Mouse (Mus musculus) liver, adult 2 months (tissue): ENCODE measurements around the gene Hdac4. TPM values are rescaled to one million over a fixed set of nuclear protein-coding genes. Genes with fewer than 3 reads are reported as not detected.

ENCODE experiments used
- DNase-seq: peaks from one replicate; pipeline ENCODE4 v3.0.0-alpha.2; 2011; ENCODE audit warnings: low read depth, low spot score; ENCODE audit errors: extremely low read depth
- H3K27ac ChIP-seq: fragments of 200-500 bp; replicated peaks from 2 replicates; pipeline ENCODE4 v1.5.1; 2012; ENCODE audit warnings: low read depth, mild to moderate bottlenecking, control low read depth, inconsistent platforms, low read length; ENCODE audit not compliant: insufficient read depth
- H3K27me3 ChIP-seq: fragments of 200-500 bp; 2 replicates; pipeline ENCODE4 v1.6.1; 2012; ENCODE audit warnings: mild to moderate bottlenecking, moderate library complexity, low read length, inconsistent platforms; ENCODE audit not compliant: control insufficient read depth, insufficient read depth
- H3K36me3 ChIP-seq: fragments of 200-500 bp; 2 replicates; pipeline ENCODE4 v1.6.1; 2012; ENCODE audit warnings: low read length, inconsistent platforms; ENCODE audit not compliant: control insufficient read depth, insufficient read depth
- H3K4me1 ChIP-seq: fragments of 200-500 bp; 2 replicates; pipeline ENCODE4 v1.6.1; 2011; ENCODE audit warnings: low read length; ENCODE audit not compliant: control insufficient read depth, insufficient read depth
- H3K4me3 ChIP-seq: fragments of 200-500 bp; 2 replicates; pipeline ENCODE4 v1.5.1; 2011; ENCODE audit warnings: low read depth, mild to moderate bottlenecking, control low read depth, low read length, moderate library complexity; ENCODE audit not compliant: insufficient read depth
- H3K79me2 ChIP-seq: fragments of 200-500 bp; 2 replicates; pipeline ENCODE4 v1.6.1; 2012; ENCODE audit warnings: inconsistent platforms, mild to moderate bottlenecking, low read length, moderate library complexity; ENCODE audit not compliant: control insufficient read depth, insufficient read depth
- H3K9ac ChIP-seq: fragments of 200-500 bp; 2 replicates; pipeline ENCODE4 v1.6.1; 2012; ENCODE audit warnings: low read depth, mild to moderate bottlenecking, control low read depth, inconsistent platforms, low read length
- CTCF ChIP-seq: fragments of 200-500 bp; IDR thresholded peaks from 2 replicates; pipeline ENCODE4 v1.5.1; 2011; ENCODE audit warnings: low read depth, low read length, control low read depth
- POLR2A ChIP-seq: fragments of 200-500 bp; IDR thresholded peaks from 2 replicates; pipeline ENCODE4 v1.6.1; 2011; ENCODE audit warnings: low read length, control low read depth; ENCODE audit not compliant: insufficient read depth; ENCODE audit errors: extremely low read depth
- WGBS: fragments of 180-500 bp; shearing (Covaris S2); methylation state at CpG from one replicate; pipeline ENCODE4 v1.1.7; 2018; 5-methylcytosine and 5-hydroxymethylcytosine counted together
- polyA plus RNA-seq: library from polyadenylated mRNA; depleted of rRNA; stranded (reverse); fragments of >200 nt; gene quantifications from 2 replicates; pipeline ENCODE4 v1.2.3, GENCODE M21; 2012
- total RNA-seq: library from RNA; depleted of rRNA; stranded (reverse); fragments of >200 nt; gene quantifications from 2 replicates; pipeline ENCODE4 v1.2.3, GENCODE M21; 2014

The Hdac4 gene
- total and polyA plus RNA-seq, 2 experiments, result 5.3 to 5.7 TPM

DNA sequence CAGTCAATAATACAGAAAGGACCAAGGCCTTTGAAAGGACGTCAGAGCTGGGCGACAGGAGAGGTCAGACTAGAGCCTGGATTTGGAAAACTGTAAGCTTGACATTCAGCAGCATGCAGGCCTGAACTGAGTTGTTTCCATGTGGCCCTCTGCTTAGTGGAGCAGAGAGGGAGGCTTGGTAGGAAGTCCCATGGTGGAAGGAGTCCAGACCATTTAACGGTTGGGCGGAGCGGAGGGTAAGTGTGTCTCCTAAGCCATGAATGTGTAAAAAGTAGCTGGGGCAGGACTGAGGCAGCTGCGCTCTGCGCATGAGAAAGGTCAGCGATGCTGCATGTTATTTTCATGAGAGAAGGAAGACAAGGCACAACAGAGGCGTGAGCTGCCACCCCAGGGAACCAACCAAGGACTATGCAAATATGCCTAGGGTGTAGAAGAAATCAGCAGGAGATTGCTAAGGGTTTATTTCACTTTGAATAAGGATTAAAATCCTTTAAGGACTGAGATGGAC lies 201.8 kb downstream of the Hdac4 start:
- DNase-seq, result no peak
- no peaks in the 10 kb centered on the region for H3K79me2 ChIP-seq
- TF ChIP-seq POLR2A (no peak), CTCF (no peak)
- no peak overlapping the region for H3K4me3 ChIP-seq
- 95% methylated on average over 9 of the region's 9 CpGs for WGBS
- peaks cover 6% of the 10 kb centered on the region; the same call in 1 of the 2 replicates for H3K36me3 ChIP-seq
- H3K9ac ChIP-seq, result no peak overlapping the region
- no peaks in the 10 kb centered on the region for H3K27me3 ChIP-seq
- peaks cover 5% of the 10 kb centered on the region for H3K4me1 ChIP-seq
- no peak overlapping the region for H3K27ac ChIP-seq

DNA sequence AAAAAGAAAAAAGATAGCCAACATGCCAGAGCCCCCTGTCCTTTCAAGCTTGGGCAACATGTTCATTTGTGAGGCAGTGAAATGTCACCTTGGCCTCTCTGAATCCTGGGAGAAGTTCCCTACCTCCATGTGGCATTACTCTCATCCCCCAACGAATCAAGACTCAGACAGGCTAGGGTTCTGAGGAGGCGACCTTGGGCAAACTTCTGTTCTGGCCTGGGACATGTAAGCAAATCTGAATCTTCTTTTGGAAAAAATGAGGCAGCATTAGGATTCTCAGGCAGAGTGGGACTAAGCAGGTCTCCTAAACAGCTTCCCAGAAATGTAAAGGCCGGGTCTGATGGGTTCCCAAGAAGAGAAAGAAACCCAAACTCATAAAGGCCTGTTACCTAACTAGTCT lies 202.8 kb downstream of the Hdac4 start:
- Histone ChIP-seq H3K4me1 (peaks cover 14% of the 10 kb centered on the region), H3K36me3 (peaks cover 6% of the 10 kb centered on the region; the same call in 1 of the 2 replicates), H3K27me3 (no peaks in the 10 kb centered on the region), H3K4me3 (no peak overlapping the region), H3K79me2 (no peaks in the 10 kb centered on the region), H3K9ac (no peak overlapping the region), H3K27ac (no peak overlapping the region)
- DNase-seq, result no peak
- WGBS, result 91% methylated on average over 3 of the region's 3 CpGs
- TF ChIP-seq CTCF (no peak), POLR2A (no peak)

DNA sequence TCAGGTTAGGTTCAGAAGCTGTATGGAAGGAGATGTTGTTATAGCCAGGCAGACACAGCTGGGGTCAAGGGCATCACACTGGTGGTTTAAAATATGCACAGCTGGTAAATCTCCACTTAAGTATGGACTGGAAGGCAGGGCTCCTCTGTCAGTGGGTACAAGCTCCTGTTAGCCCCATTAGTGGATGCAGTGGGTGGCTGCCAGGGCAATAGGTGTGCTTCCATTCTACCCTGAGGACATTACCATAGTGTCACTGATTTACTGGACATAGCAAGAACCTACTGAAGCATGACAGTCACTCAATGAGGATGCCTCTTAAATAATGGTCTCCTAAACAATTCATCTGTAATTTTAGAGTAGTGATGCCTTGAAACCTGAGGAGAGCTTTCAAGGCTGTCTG lies 203.9 kb downstream of the Hdac4 start:
- TF ChIP-seq POLR2A, result no peak
- TF ChIP-seq CTCF, result no peak
- DNase-seq, result no peak
- H3K36me3 ChIP-seq, result peaks cover 7% of the 10 kb centered on the region; the same call in 1 of the 2 replicates

DNA sequence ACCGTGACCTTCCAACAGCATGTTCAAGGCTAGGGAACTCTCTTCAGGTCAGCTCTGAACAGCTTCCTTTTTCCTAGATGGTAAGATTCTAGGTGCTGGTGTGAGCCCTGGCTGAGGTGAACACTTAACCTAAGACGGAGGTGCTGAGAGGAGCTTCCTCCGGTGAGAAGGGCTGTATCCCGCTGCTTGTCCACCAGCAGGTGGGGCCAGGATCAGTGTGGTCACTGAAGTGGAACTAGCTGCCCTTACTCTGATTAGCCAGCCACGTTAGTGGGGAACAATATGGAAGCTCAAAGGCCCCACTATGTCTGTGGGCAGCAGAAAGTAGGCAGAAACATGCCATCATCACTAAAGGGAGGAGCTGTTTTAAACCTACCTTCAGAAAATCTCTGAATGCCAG lies 204.6 kb downstream of the Hdac4 start:
- Histone ChIP-seq H3K4me1 (peaks cover 14% of the 10 kb centered on the region), H3K27me3 (no peaks in the 10 kb centered on the region), H3K9ac (no peak overlapping the region), H3K27ac (no peak overlapping the region), H3K79me2 (no peaks in the 10 kb centered on the region), H3K4me3 (no peak overlapping the region), H3K36me3 (peaks cover 13% of the 10 kb centered on the region; the same call in 1 of the 2 replicates)
- no peak for TF ChIP-seq POLR2A
- 0 out of 2 replicates have a peak, but pooled peaks have one; percentile 10 for TF ChIP-seq CTCF
- DNase-seq, result no peak
- WGBS, result 95% methylated on average over 5 of the region's 5 CpGs

More for the DNA sequence above, 203.9 kb downstream of the Hdac4 start:
- no peak overlapping the region for H3K4me3 ChIP-seq
- no peak overlapping the region for H3K9ac ChIP-seq
- H3K27ac ChIP-seq, result no peak overlapping the region
- no peaks in the 10 kb centered on the region for H3K27me3 ChIP-seq
- peaks cover 14% of the 10 kb centered on the region for H3K4me1 ChIP-seq
- no peaks in the 10 kb centered on the region for H3K79me2 ChIP-seq

DNA sequence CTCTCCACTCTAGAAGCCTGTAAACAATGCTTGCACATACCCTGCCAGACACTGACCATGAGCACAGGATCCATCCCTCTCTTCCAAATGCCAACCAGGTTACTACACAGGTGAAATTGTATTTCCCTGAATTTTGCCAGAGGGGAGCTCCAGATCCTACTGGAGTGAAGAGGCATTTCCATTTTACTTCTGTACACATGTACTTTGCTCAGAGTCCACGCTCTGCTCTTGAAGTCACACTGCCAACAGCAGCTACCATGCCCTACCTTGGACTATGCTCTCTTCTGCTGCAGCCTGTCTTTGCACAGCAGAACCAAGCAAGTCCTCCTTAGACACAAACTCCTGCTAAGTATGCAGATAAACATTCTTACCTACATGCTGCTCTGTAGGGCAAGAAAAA lies 206.6 kb downstream of the Hdac4 start:
- TF ChIP-seq CTCF, result no peak
- no peak for TF ChIP-seq POLR2A
- no peaks in the 10 kb centered on the region for H3K79me2 ChIP-seq
- no peak overlapping the region for H3K9ac ChIP-seq
- H3K27ac ChIP-seq, result peak overlapping the region; percentile 84
- no peaks in the 10 kb centered on the region for H3K27me3 ChIP-seq
- WGBS, result 30% methylated on average over 1 of the region's 1 CpGs
- H3K4me1 ChIP-seq, result peaks cover 14% of the 10 kb centered on the region
- H3K4me3 ChIP-seq, result no peak overlapping the region
- H3K36me3 ChIP-seq, result peaks cover 9% of the 10 kb centered on the region; the same call in 1 of the 2 replicates
- peak; percentile 98 for DNase-seq

DNA sequence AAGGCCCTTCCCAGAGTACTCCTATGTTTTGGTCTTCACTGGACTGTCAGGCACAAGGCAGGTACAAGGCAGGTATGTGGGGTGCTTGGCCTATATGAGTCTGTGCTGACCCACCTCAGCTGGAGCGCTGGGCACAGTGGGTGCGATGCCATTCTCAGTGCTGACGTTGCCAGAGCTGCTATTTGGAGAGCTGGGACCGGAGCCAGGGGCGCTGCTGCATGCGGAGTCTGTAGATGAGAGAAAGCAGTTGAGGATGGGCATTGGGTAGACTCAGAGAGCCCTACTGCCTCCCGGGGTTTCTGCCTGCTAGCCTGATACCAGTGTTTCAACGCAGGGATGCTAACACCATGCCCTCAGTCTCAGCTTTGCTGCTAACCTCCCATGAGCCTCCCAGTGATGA lies 208.1 kb downstream of the Hdac4 start:
- DNase-seq, result no peak
- H3K36me3 ChIP-seq, result peaks cover 11% of the 10 kb centered on the region; the same call in 1 of the 2 replicates

More for the DNA sequence above, 208.1 kb downstream of the Hdac4 start:
- no peak overlapping the region for H3K4me3 ChIP-seq
- no peak overlapping the region for H3K27ac ChIP-seq
- H3K79me2 ChIP-seq, result no peaks in the 10 kb centered on the region
- peaks cover 14% of the 10 kb centered on the region for H3K4me1 ChIP-seq
- no peak overlapping the region for H3K9ac ChIP-seq
- 89% methylated on average over 8 of the region's 8 CpGs for WGBS
- no peaks in the 10 kb centered on the region for H3K27me3 ChIP-seq
- no peak for TF ChIP-seq POLR2A
- no peak for TF ChIP-seq CTCF
